Mouse (Mus musculus) neural tube, embryonic 12.5 days (tissue): ENCODE measurements around the gene Zfp688. TPM values are rescaled to one million over a fixed set of nuclear protein-coding genes. Genes with fewer than 3 reads are reported as not detected.
A peak's percentile ranks its signal among the peaks of the same experiment; 100 is the strongest.
"Not testable (repeated sequence)": the region's sequence is repeated elsewhere in the genome, so short reads cannot be mapped to it uniquely, and the experiment has no call there.

Experiments
- ATAC-seq: fragments of 200-750 bp; cut with Nextera tagmentation; 2 replicates; pipeline ENCODE4 v1.8.0; 2017; ENCODE audit warnings: low read depth, mild to moderate bottlenecking, moderate TSS enrichment, moderate library complexity; ENCODE audit not compliant: low FRiP score
- H3K27ac ChIP-seq: fragments of 300-500 bp; sonication (generic); 2 replicates; pipeline ENCODE4 v1.5.1; 2016
- H3K27me3 ChIP-seq: fragments of 300-500 bp; sonication (generic); replicated peaks from 2 replicates; pipeline ENCODE4 v1.6.1; 2016; ENCODE audit warnings: mild to moderate bottlenecking
- H3K36me3 ChIP-seq: fragments of 300-500 bp; sonication (generic); 2 replicates; pipeline ENCODE4 v1.6.1; 2016; ENCODE audit warnings: mild to moderate bottlenecking
- H3K4me1 ChIP-seq: fragments of 300-500 bp; sonication (generic); 2 replicates; pipeline ENCODE4 v1.6.1; 2016
- H3K4me2 ChIP-seq: fragments of 300-500 bp; sonication (generic); replicated peaks from 2 replicates; pipeline ENCODE4 v1.6.1; 2016; ENCODE audit warnings: mild to moderate bottlenecking
- H3K4me3 ChIP-seq: fragments of 300-500 bp; sonication (generic); 2 replicates; pipeline ENCODE4 v1.5.1; 2016
- H3K9ac ChIP-seq: fragments of 300-500 bp; sonication (generic); 2 replicates; pipeline ENCODE4 v1.6.1; 2016; ENCODE audit warnings: mild to moderate bottlenecking
- H3K9me3 ChIP-seq: fragments of 300-500 bp; sonication (generic); 2 replicates; pipeline ENCODE4 v1.6.1; 2016; ENCODE audit warnings: mild to moderate bottlenecking
- WGBS: fragments of 180-500 bp; shearing (Covaris S2); methylation state at CpG from one replicate; pipeline ENCODE4 v1.1.7; 2016; 5-methylcytosine and 5-hydroxymethylcytosine counted together
- polyA plus RNA-seq: library from polyadenylated mRNA; unstranded; fragments of >200 nt; fragmentation: Nextera tagmentation; extraction: Ambion mirVana; gene quantifications from 2 replicates; pipeline ENCODE4 v1.2.1, GENCODE M21; 2016

Zfp688 gene
- polyA plus RNA-seq = 31.4 and 36.0 TPM in 2 replicates

GRCm38 (mm10) chr7:127421388-127422191, at the start of gene Zfp688:
Zfp688 (minus strand) TSS chr7:127422068.
- Histone ChIP-seq H3K4me2 (peak within 1 kb of the TSS; percentile 96), H3K9ac (peak within 1 kb of the TSS; percentile 89), H3K9me3 (no peaks in the 10 kb centered on the region), H3K27ac (0 out of 2 replicates have a peak within 1 kb of the TSS, but pooled peaks have one; percentile 28), H3K27me3 (peaks cover 8% of the 10 kb centered on the region; the same call in 1 of the 2 replicates), H3K36me3 (peaks cover 7% of the 10 kb centered on the region), H3K4me3 (peak within 1 kb of the TSS; percentile 81), H3K4me1 (peaks cover 11% of the 10 kb centered on the region; the same call in 1 of the 2 replicates)
- peak; percentile 95 for ATAC-seq
- 2% methylated on average over 48 of the region's 48 CpGs for WGBS

- Histone ChIP-seq H3K4me1 (peaks cover 10% of the 10 kb centered on the region), H3K27ac (peak overlapping the region; percentile 96), H3K4me3 (peak overlapping the region; percentile 89), H3K4me2 (peak overlapping the region; percentile 91), H3K9ac (peak overlapping the region; percentile 94), H3K36me3 (peaks cover 50% of the 10 kb centered on the region), H3K9me3 (no peaks in the 10 kb centered on the region), H3K27me3 (no peaks in the 10 kb centered on the region)
- under 1% methylated on average over 25 of the region's 25 CpGs for WGBS
- ATAC-seq = peak; percentile 49; the same call in 1 of the 2 replicates
Measured at GRCm38 (mm10) chr7:127471646-127472010, 49.8 kb upstream of the Zfp688 start.

- peak overlapping the region; percentile 96 for H3K27ac ChIP-seq
- under 1% methylated on average over 45 of the region's 46 CpGs for WGBS
- peaks cover 10% of the 10 kb centered on the region for H3K4me1 ChIP-seq
- peak overlapping the region; percentile 91 for H3K4me2 ChIP-seq
- H3K4me3 ChIP-seq = peak overlapping the region; percentile 89
- H3K36me3 ChIP-seq = peaks cover 47% of the 10 kb centered on the region
- ATAC-seq = peak; percentile 93
- peak overlapping the region; percentile 94 for H3K9ac ChIP-seq
- no peaks in the 10 kb centered on the region for H3K9me3 ChIP-seq
- H3K27me3 ChIP-seq = no peaks in the 10 kb centered on the region
Measured at GRCm38 (mm10) chr7:127470743-127471645, 49.1 kb upstream of the Zfp688 start.

GRCm38 (mm10) chr7:127470011-127470715, 48.3 kb upstream of the Zfp688 start:
- H3K27ac ChIP-seq = peak overlapping the region; percentile 96
- H3K27me3 ChIP-seq = no peaks in the 10 kb centered on the region
- peaks cover 45% of the 10 kb centered on the region for H3K36me3 ChIP-seq
- H3K4me2 ChIP-seq = peak overlapping the region; percentile 91
- peak overlapping the region; percentile 89 for H3K4me3 ChIP-seq
- peaks cover 10% of the 10 kb centered on the region for H3K4me1 ChIP-seq
- ATAC-seq = peak; percentile 30
- H3K9ac ChIP-seq = peak overlapping the region; percentile 94
- WGBS = 11% methylated on average over 10 of the region's 10 CpGs
- no peaks in the 10 kb centered on the region for H3K9me3 ChIP-seq

GRCm38 (mm10) chr7:127466606-127467005, 44.7 kb upstream of the Zfp688 start:
- WGBS = 96% methylated on average over 4 of the region's 4 CpGs
- Histone ChIP-seq H3K9ac (no peak overlapping the region), H3K27ac (no peak overlapping the region), H3K27me3 (no peaks in the 10 kb centered on the region), H3K36me3 (peaks cover 32% of the 10 kb centered on the region), H3K4me2 (no peak overlapping the region), H3K4me3 (no peak overlapping the region), H3K9me3 (no peaks in the 10 kb centered on the region), H3K4me1 (no peaks in the 10 kb centered on the region)
- no peak for ATAC-seq

GRCm38 (mm10) chr7:127465670-127466069, 43.8 kb upstream of the Zfp688 start:
- H3K36me3 ChIP-seq = peaks cover 40% of the 10 kb centered on the region
- ATAC-seq, H3K4me1 ChIP-seq, H3K4me3 ChIP-seq, H3K27me3 ChIP-seq, H3K4me2 ChIP-seq, H3K27ac ChIP-seq, H3K9ac ChIP-seq, H3K9me3 ChIP-seq: not testable (repeated sequence)
- 92% methylated on average over 2 of the region's 2 CpGs for WGBS

GRCm38 (mm10) chr7:127465191-127465590, 43.3 kb upstream of the Zfp688 start:
- Histone ChIP-seq H3K27me3 (no peaks in the 10 kb centered on the region), H3K27ac (no peak overlapping the region), H3K36me3 (peaks cover 44% of the 10 kb centered on the region), H3K9ac (no peak overlapping the region), H3K9me3 (no peaks in the 10 kb centered on the region), H3K4me1 (no peaks in the 10 kb centered on the region), H3K4me3 (no peak overlapping the region), H3K4me2 (no peak overlapping the region)
- no peak for ATAC-seq
- WGBS = 95% methylated on average over 3 of the region's 3 CpGs

GRCm38 (mm10) chr7:127459311-127459710, 37.4 kb upstream of the Zfp688 start, which contains the start of gene Prr14:
Prr14 (plus strand) TSS chr7:127459611.
- not testable (repeated sequence) for H3K4me3 ChIP-seq, ATAC-seq, H3K9ac ChIP-seq, H3K4me2 ChIP-seq, H3K27ac ChIP-seq, H3K9me3 ChIP-seq, H3K27me3 ChIP-seq, H3K4me1 ChIP-seq
- 97% methylated on average over 8 of the region's 8 CpGs for WGBS
- peaks cover 50% of the 10 kb centered on the region for H3K36me3 ChIP-seq

- WGBS = 86% methylated on average over 3 of the region's 3 CpGs
- ATAC-seq = not testable (repeated sequence)
Measured at GRCm38 (mm10) chr7:127458371-127459122, 36.7 kb upstream of the Zfp688 start.

GRCm38 (mm10) chr7:127454905-127455304, 33.0 kb upstream of the Zfp688 start:
- H3K9me3 ChIP-seq = 0 out of 2 replicates have a peak, but pooled peaks cover 9% of the 10 kb centered on the region
- ATAC-seq = no peak
- 93% methylated on average over 7 of the region's 7 CpGs for WGBS
- no peaks in the 10 kb centered on the region for H3K27me3 ChIP-seq
- H3K4me2 ChIP-seq = no peak overlapping the region
- peaks cover 32% of the 10 kb centered on the region for H3K4me1 ChIP-seq
- no peak overlapping the region for H3K27ac ChIP-seq
- no peak overlapping the region for H3K9ac ChIP-seq
- peaks cover 48% of the 10 kb centered on the region for H3K36me3 ChIP-seq
- H3K4me3 ChIP-seq = no peak overlapping the region

More at GRCm38 (mm10) chr7:127458371-127459122, 36.7 kb upstream of the Zfp688 start:
- H3K27me3 ChIP-seq, H3K4me2 ChIP-seq, H3K9ac ChIP-seq, H3K4me3 ChIP-seq, H3K27ac ChIP-seq, H3K4me1 ChIP-seq, H3K9me3 ChIP-seq: not testable (repeated sequence)
- H3K36me3 ChIP-seq = peaks cover 50% of the 10 kb centered on the region

GRCm38 (mm10) chr7:127453056-127453455, 31.2 kb upstream of the Zfp688 start:
- Histone ChIP-seq H3K4me1 (peaks cover 38% of the 10 kb centered on the region), H3K27ac (no peak overlapping the region), H3K4me3 (no peak overlapping the region), H3K9me3 (0 out of 2 replicates have a peak, but pooled peaks cover 9% of the 10 kb centered on the region), H3K27me3 (no peaks in the 10 kb centered on the region), H3K36me3 (peaks cover 41% of the 10 kb centered on the region), H3K9ac (no peak overlapping the region), H3K4me2 (no peak overlapping the region)
- no peak for ATAC-seq
- WGBS = 98% methylated on average over 2 of the region's 2 CpGs
